Mouse (Mus musculus): ENCODE data around the gene Hacl1.

Hacl1 gene

GRCm38 (mm10) chr14:31640890-31641505, at the start of gene Hacl1, which contains the start of gene Btd:
Gene Hacl1, minus strand, starts transcription at chr14:31641286.
Gene Btd, plus strand, starts transcription at chr14:31641028.
- peak; percentile 96 for DNase-seq

DNA sequence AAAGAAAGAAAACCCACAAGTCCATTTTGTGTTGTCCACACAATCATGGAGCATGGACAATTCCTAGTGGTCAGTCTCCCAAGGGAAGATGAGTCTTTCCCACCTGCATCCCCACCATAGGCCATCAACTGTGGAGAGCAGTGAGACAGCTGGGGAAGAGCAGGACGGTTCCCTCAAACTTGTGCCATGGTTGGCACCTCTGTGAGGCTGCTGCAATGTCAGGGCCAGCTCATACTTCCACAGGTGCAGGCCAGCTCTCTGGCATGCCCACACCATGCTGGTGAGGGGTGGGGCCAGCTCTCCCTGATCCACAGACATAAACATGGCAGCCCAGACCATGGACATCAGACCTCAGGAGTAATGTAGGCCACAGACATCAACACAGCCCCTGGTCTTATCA, 45.1 kb upstream of the Hacl1 start:
- DNase-seq: no peak

DNA sequence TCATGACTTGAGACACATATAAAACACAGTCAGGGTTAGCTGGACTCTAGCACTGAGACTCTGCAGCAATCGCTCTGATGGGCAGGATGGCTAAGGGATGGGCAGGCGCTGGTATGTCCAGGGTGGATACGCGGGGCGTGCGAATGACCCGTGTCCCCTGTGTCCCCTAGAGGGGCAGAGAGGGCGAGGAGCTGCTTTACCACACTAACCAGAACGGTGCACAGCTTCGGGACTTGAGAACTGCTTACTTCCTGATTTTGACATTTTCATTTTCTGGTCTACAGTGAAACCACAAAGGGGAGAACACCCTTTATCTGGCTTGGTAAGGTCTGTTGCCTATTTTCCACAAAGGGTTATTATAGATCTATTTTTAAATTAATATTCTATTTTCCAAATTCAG, 44.6 kb upstream of the Hacl1 start:
- DNase-seq: no peak

- no peak for DNase-seq
These were observed 43.4 kb upstream of the Hacl1 start for GRCm38 (mm10) chr14:31684343-31685040.

- no peak for DNase-seq
These were observed 42.5 kb upstream of the Hacl1 start for GRCm38 (mm10) chr14:31683610-31684009.

DNA sequence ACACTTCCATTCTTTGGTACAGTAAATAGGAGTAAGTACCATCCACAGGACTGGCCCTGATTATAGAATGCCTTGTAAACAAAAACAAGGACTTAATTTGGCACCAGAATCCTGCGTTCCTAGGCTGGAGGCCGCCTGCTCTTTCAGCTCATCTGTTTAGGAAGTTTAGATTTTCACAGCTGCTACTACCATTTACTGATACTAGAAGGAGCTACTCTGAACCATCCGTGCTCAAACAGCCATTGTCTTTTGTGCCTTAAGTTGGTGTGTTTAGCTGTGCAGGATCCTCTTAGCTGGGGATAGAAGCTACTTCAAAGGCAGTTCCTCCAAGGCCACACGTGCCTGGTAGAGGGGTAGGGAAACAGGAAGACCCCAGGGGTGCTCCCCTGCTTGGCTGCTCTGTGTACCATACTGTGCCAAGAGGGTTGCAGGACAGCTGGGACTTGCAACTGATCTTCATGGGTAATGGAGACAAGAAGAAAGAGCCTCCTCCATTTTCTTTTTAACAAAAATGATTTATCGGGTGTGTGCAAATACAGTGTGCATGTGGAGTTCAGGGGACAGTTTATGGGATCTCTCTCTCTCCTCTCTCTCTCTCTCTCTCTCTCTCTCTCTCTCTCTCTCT, 41.0 kb upstream of the Hacl1 start:
- no peak for DNase-seq

DNA sequence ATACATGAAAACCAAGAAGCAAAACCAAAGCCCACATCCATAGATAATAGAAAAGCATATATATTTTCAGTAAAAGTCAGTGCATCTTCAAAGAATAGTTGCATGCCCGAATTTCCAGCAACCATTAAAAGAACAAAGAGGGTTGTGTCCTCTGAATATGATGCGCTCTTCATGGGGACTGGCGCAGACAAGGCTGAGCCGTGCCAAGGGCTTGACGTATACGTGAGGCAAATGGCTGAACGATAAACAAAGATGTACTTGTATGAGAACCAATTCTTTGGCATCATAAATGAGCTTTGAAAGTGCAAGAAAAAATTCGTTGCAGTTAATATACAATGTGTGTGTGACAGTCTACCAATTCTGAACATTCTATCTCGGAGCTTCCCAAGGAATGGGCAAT, 40.2 kb upstream of the Hacl1 start:
- no peak for DNase-seq

- DNase-seq: no peak
These were observed 39.6 kb upstream of the Hacl1 start for GRCm38 (mm10) chr14:31680656-31681055.

GRCm38 (mm10) chr14:31671635-31672320, 30.7 kb upstream of the Hacl1 start:
- DNase-seq: no peak

DNA sequence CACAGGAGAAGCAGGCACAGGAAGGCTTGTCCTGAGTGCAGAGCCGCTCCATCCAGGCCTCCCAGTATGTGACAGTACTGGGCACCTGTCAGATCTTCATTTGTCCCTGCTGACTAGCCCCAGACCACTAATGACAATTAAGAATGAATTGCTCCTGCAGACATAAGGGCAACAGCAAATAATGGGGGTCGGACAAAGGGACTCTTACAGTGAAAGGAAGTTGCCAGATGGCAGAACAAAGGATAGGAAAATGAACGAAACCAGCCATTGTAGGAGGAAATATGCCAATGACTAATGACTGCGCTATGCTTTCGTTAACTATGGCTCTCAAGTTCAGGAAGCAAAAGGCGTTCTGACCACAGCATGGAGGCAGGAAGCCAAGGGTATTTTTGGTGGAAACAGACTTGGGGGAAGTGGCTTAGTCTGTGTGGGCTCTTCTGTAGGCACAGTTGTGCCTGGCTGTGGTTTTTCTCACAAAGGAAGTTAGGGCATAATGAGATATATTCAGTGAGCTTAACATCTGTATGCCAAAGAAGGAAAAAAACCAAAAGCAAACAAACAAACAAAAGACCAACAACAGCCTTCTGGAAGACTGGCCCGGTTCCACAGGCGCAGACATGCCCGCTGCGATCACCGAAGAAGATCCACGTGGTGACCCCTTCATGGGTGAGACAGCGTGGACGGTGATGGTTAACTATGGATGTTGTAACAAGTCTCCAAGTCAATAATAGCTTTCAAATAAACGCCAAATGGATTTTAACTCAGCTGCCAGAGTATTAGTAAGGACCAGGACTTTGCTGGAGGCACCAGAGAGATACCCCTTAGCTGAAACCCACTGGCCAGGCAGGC, 28.8 kb upstream of the Hacl1 start:
- DNase-seq: peak; percentile 56

DNA sequence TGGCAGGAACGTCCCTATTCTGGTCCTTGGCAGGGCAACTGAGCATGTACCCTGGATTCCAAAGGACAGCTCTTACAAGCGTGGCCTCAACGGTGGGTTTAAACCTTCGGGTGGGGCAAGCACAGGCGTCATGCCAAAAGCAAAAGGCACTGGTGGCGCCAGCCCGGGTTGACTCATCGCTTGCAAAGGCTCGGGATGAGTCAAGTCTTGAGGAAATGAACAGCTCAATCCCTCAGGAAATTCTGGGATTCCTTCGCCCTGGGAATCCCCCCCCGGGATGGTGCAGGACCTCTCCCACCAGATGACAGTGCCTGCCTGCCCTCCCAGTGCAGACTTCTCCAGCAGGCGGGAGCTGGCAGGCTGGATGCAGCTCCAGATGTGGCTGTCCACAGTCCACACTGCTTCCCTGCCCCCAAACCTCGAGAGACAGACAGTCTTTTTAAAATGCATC, 28.1 kb upstream of the Hacl1 start:
- peak; percentile 74 for DNase-seq

- no peak for DNase-seq
These were observed 27.2 kb upstream of the Hacl1 start for GRCm38 (mm10) chr14:31668326-31668725.

GRCm38 (mm10) chr14:31667741-31668140, 26.7 kb upstream of the Hacl1 start:
- peak; percentile 30 for DNase-seq

- peak; percentile 34 for DNase-seq
These were observed 26.0 kb upstream of the Hacl1 start for GRCm38 (mm10) chr14:31666931-31667705.

GRCm38 (mm10) chr14:31665566-31665940, 24.5 kb upstream of the Hacl1 start:
- DNase-seq: no peak

- no peak for DNase-seq
These were observed 23.9 kb upstream of the Hacl1 start for GRCm38 (mm10) chr14:31664903-31665565.

- peak; percentile 44 for DNase-seq
These were observed 23.2 kb upstream of the Hacl1 start for GRCm38 (mm10) chr14:31664100-31664902.

DNA sequence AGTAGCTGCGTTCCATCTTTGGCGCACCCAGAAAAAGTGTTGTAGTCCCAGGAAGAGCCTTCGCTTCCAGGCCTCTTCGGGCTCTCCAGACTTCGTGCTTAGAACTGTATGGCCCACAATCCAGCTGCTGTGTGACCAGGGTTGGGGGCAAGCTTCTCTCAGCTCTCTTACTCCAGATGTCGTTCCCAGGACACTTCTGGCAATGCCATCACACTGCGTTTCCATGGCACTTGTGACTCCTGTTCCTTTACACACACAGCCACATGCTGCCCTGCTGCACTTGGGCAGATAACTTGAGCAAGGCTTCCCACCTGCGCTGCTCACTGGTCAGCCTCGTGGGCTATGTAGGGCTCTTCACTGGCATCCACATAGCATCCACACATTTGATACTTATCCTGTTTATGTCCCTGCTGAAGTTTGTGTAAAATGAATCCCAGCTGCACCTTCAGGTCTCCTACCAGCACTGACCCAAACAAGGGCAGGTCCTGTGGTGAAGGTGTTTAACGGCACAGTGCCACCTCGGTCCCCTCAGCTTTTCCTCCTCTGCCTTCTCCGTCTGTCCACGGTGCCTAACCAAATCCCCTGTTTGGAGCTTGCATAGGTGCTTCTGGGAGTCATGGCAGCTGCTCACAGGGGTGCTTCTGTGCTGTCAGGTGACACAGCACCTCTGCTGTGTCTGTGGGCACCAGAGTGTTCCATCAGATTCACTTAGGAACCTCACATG, 22.5 kb upstream of the Hacl1 start:
- no peak for DNase-seq

- DNase-seq: peak; percentile 84
These were observed 21.6 kb upstream of the Hacl1 start for GRCm38 (mm10) chr14:31662555-31663211.
